Mouse (Mus musculus): ENCODE data around the gene 4921504E06Rik. TPM values are rescaled to one million over a fixed set of nuclear protein-coding genes. Genes with fewer than 3 reads are reported as not detected.

The 4921504E06Rik gene
- total and polyA plus RNA-seq, 3 experiments, result not detected

GRCm38 (mm10) chr2:19490262-19490661 is 63.5 kb downstream of the 4921504E06Rik start:
- no peaks in the 10 kb centered on the region for H3K36me3 ChIP-seq (replicated peaks)
- H3K4me3 ChIP-seq (ENCODE audit: low read depth, low read length), result no peak overlapping the region
- H3K27me3 ChIP-seq (ENCODE audit: insufficient read depth, low read length), result peaks cover 2% of the 10 kb centered on the region; the same call in 1 of the 2 replicates
- no peak for DNase-seq (ENCODE audit: low spot score)
- TF ChIP-seq GATA1 (IDR thresholded peaks at IDR 0.05; ENCODE audit: borderline replicate concordance, low read length) (no peak), TAL1 (conservative IDR thresholded peaks at IDR 0.05; ENCODE audit: low read depth, low read length) (no peak), POLR2AphosphoS5 (IDR thresholded peaks at IDR 0.05; ENCODE audit: insufficient replicate concordance, low read depth, low read length) (no peak), CTCF (IDR thresholded peaks at IDR 0.05; ENCODE audit: low read depth, low read length) (no peak), GATA2 (IDR thresholded peaks at IDR 0.05; ENCODE audit: borderline replicate concordance, low read depth, low read length) (no peak)
- no peak for ATAC-seq (ENCODE audit: extremely low read depth, insufficient number of reproducible peaks, low FRiP score, poor library complexity, severe bottlenecking)
- H3K9me3 ChIP-seq (replicated peaks), result no peaks in the 10 kb centered on the region
- no peaks in the 10 kb centered on the region for H3K4me1 ChIP-seq (ENCODE audit: insufficient read depth, low read depth, low read length)

- TF ChIP-seq TAL1 (conservative IDR thresholded peaks at IDR 0.05; ENCODE audit: low read depth, low read length), result no peak
- TF ChIP-seq GATA2 (IDR thresholded peaks at IDR 0.05; ENCODE audit: borderline replicate concordance, low read depth, low read length), result no peak
- no peak for TF ChIP-seq POLR2AphosphoS5 (IDR thresholded peaks at IDR 0.05; ENCODE audit: insufficient replicate concordance, low read depth, low read length)
- no peak for TF ChIP-seq GATA1 (IDR thresholded peaks at IDR 0.05; ENCODE audit: borderline replicate concordance, low read length)
- TF ChIP-seq CTCF (IDR thresholded peaks at IDR 0.05; ENCODE audit: low read depth, low read length), result no peak
- Histone ChIP-seq H3K27me3 (ENCODE audit: insufficient read depth, low read length) (no peaks in the 10 kb centered on the region), H3K4me1 (ENCODE audit: insufficient read depth, low read depth, low read length) (no peaks in the 10 kb centered on the region), H3K36me3 (replicated peaks) (no peaks in the 10 kb centered on the region), H3K9me3 (replicated peaks) (no peaks in the 10 kb centered on the region), H3K4me3 (ENCODE audit: low read depth, low read length) (no peak overlapping the region)
- ATAC-seq (ENCODE audit: extremely low read depth, insufficient number of reproducible peaks, low FRiP score, poor library complexity, severe bottlenecking), result no peak
- no peak for DNase-seq (ENCODE audit: low spot score)
Observed at GRCm38 (mm10) chr2:19461940-19462339, 91.8 kb downstream of the 4921504E06Rik start.

GRCm38 (mm10) chr2:19458785-19459184 is 94.9 kb downstream of the 4921504E06Rik start:
- no peak overlapping the region for H3K4me3 ChIP-seq (ENCODE audit: low read depth, low read length)
- H3K27me3 ChIP-seq (ENCODE audit: insufficient read depth, low read length), result 0 out of 2 replicates have a peak, but pooled peaks cover 2% of the 10 kb centered on the region
- H3K4me1 ChIP-seq (ENCODE audit: insufficient read depth, low read depth, low read length), result no peaks in the 10 kb centered on the region
- TF ChIP-seq CTCF (IDR thresholded peaks at IDR 0.05; ENCODE audit: low read depth, low read length) (no peak), TAL1 (conservative IDR thresholded peaks at IDR 0.05; ENCODE audit: low read depth, low read length) (no peak), GATA2 (IDR thresholded peaks at IDR 0.05; ENCODE audit: borderline replicate concordance, low read depth, low read length) (no peak), POLR2AphosphoS5 (IDR thresholded peaks at IDR 0.05; ENCODE audit: insufficient replicate concordance, low read depth, low read length) (no peak), GATA1 (IDR thresholded peaks at IDR 0.05; ENCODE audit: borderline replicate concordance, low read length) (no peak)
- ATAC-seq (ENCODE audit: extremely low read depth, insufficient number of reproducible peaks, low FRiP score, poor library complexity, severe bottlenecking) (no peak), DNase-seq (ENCODE audit: low spot score) (no peak)
- H3K36me3 ChIP-seq (replicated peaks), result no peaks in the 10 kb centered on the region
- no peaks in the 10 kb centered on the region for H3K9me3 ChIP-seq (replicated peaks)

DNA sequence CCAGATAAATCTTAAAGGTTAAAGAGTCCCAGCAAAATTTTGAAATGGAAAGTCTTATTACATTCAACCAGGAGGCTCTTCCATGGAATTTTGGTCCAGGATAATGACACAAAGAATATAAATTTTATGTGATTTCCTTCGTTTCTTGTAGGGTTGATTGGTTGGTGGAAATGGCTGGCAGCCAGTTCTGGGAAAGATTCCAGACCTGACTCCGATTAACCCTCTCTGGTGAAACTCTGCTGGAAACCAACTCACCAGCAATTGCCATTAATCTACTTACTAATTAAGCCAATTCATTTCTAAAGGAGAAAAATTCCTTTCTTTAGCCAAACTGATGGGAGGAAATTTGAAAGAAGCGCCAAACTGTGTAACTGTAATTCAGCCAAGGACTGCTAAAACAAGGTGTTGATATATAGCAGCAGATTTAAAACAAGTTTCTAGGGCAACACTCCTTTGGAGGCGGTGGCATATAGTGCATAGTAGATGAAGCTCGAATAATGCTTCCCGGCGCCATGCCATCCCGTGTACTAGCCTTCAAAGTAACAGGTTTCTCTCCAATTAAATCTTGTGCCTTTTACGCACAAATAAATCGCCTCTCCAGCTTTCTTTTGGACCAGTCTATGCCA is 97.7 kb downstream of the 4921504E06Rik start:
- ATAC-seq (ENCODE audit: extremely low read depth, insufficient number of reproducible peaks, low FRiP score, poor library complexity, severe bottlenecking) (no peak), DNase-seq (ENCODE audit: low spot score) (no peak)
- Histone ChIP-seq H3K27me3 (ENCODE audit: insufficient read depth, low read length) (peaks cover 4% of the 10 kb centered on the region; the same call in 1 of the 2 replicates), H3K9me3 (replicated peaks) (no peaks in the 10 kb centered on the region), H3K4me3 (ENCODE audit: low read depth, low read length) (no peak overlapping the region), H3K36me3 (replicated peaks) (no peaks in the 10 kb centered on the region), H3K4me1 (ENCODE audit: insufficient read depth, low read depth, low read length) (no peaks in the 10 kb centered on the region)
- TF ChIP-seq TAL1 (conservative IDR thresholded peaks at IDR 0.05; ENCODE audit: low read depth, low read length), result no peak

DNA sequence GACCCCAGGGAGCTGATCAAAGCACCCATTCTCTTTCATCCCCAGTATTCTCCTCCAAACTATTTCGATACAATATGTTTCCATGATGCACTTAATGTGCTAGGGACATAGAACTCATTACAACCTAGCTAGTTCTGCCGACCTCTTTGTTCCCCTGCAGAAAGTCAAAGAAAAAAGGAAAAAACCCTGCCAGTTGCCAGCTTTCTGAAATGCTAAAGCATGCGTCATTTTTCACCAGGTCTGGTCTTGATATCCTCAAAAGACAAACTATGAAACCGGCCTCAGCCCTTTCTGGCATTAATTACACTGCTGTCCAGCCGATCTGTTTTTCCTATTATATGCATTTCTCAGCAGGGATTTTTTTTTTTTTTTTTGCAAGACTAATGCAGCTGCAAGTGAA is 98.5 kb downstream of the 4921504E06Rik start:
- no peaks in the 10 kb centered on the region for H3K36me3 ChIP-seq (replicated peaks)
- no peak for ATAC-seq (ENCODE audit: extremely low read depth, insufficient number of reproducible peaks, low FRiP score, poor library complexity, severe bottlenecking)
- H3K27me3 ChIP-seq (ENCODE audit: insufficient read depth, low read length), result peaks cover 4% of the 10 kb centered on the region; the same call in 1 of the 2 replicates
- no peaks in the 10 kb centered on the region for H3K9me3 ChIP-seq (replicated peaks)
- DNase-seq (ENCODE audit: low spot score), result no peak
- no peak overlapping the region for H3K4me3 ChIP-seq (ENCODE audit: low read depth, low read length)
- H3K4me1 ChIP-seq (ENCODE audit: insufficient read depth, low read depth, low read length), result no peaks in the 10 kb centered on the region
- TF ChIP-seq TAL1 (conservative IDR thresholded peaks at IDR 0.05; ENCODE audit: low read depth, low read length) (no peak), GATA1 (IDR thresholded peaks at IDR 0.05; ENCODE audit: borderline replicate concordance, low read length) (no peak), POLR2AphosphoS5 (IDR thresholded peaks at IDR 0.05; ENCODE audit: insufficient replicate concordance, low read depth, low read length) (no peak), GATA2 (IDR thresholded peaks at IDR 0.05; ENCODE audit: borderline replicate concordance, low read depth, low read length) (no peak), CTCF (IDR thresholded peaks at IDR 0.05; ENCODE audit: low read depth, low read length) (no peak)

GRCm38 (mm10) chr2:19452531-19453055 is 101.1 kb downstream of the 4921504E06Rik start:
- TF ChIP-seq GATA1 (IDR thresholded peaks at IDR 0.05; ENCODE audit: borderline replicate concordance, low read length) (no peak), POLR2AphosphoS5 (IDR thresholded peaks at IDR 0.05; ENCODE audit: insufficient replicate concordance, low read depth, low read length) (no peak), GATA2 (IDR thresholded peaks at IDR 0.05; ENCODE audit: borderline replicate concordance, low read depth, low read length) (no peak), TAL1 (conservative IDR thresholded peaks at IDR 0.05; ENCODE audit: low read depth, low read length) (no peak), CTCF (IDR thresholded peaks at IDR 0.05; ENCODE audit: low read depth, low read length) (no peak)
- Histone ChIP-seq H3K27me3 (ENCODE audit: insufficient read depth, low read length) (peaks cover 8% of the 10 kb centered on the region; the same call in 1 of the 2 replicates), H3K36me3 (replicated peaks) (no peaks in the 10 kb centered on the region), H3K9me3 (replicated peaks) (no peaks in the 10 kb centered on the region), H3K4me3 (ENCODE audit: low read depth, low read length) (no peak overlapping the region), H3K4me1 (ENCODE audit: insufficient read depth, low read depth, low read length) (no peaks in the 10 kb centered on the region)
- ATAC-seq (ENCODE audit: extremely low read depth, insufficient number of reproducible peaks, low FRiP score, poor library complexity, severe bottlenecking) (no peak), DNase-seq (ENCODE audit: low spot score) (no peak)

Measured in G1E (cell line).